Mouse (Mus musculus): ENCODE measurements around the gene Ppm1a. TPM values are rescaled to one million over a fixed set of nuclear protein-coding genes. Genes with fewer than 3 reads are reported as not detected.

Gene Ppm1a
- 100 to 1,000 TPM; 265 to 266 TPM for total RNA-seq (2021)
- long read RNA-seq, experiment 1, full-length matches to known transcripts, result 185 of 215 reads
- long read RNA-seq, experiment 1, partial matches to known transcripts, result 25 of 215 reads
- long read RNA-seq, experiment 1, other reads (novel, unspliced or antisense), result 5 of 215 reads
- long read RNA-seq, experiment 2, full-length matches to known transcripts, result 115 of 145 reads
- long read RNA-seq, experiment 2, partial matches to known transcripts, result 16 of 145 reads
- long read RNA-seq, experiment 2, other reads (novel, unspliced or antisense), result 14 of 145 reads

DNA sequence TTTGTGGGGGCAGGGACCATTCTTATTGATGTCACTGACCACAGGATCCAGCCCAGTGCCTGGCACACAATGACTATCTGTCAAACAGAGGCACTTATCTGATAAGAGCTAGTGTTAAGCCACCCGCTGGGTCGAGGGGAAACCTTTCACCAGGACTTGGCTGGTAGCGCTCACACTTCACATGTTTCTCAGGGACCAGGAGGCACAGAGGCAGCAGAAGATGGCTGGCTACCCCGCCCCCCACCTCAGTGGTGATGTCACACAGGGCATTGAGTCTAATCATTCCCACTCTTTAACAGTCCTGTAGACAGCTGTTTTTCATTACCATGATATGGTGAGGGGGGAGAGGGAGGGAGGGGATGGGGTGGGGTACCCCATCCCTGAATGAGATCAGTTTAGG, at the start of gene Ppm1a:
Ppm1a (plus strand) TSS at position 370 of the 400 bp plus-strand sequence.
- intact Hi-C loops (cut with DNase I), result no loop called here
- no peak for DNase-seq (ENCODE audit: low spot score in 2 of 2)

DNA sequence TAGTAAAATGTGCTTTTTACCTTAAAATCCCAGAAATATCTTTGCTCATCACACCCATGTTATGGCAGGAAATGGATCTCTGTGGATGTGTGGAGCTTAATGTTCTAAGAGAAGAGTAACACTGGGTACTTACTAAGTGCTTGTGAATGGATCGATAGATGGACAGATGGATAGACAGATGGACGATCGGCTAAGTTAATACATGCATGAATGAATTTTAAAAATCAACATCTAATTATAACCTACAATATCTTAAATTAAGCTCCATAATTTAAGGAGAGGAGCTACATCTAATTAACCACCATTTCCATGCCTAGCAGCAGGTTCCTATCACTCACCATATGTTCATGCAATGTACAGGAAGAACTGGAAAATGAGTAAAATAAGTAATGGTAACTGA, 47.3 kb upstream of the Ppm1a start:
- DNase-seq (ENCODE audit: low spot score in 2 of 2), result no peak
- intact Hi-C loops (cut with DNase I), result no loop called here

DNA sequence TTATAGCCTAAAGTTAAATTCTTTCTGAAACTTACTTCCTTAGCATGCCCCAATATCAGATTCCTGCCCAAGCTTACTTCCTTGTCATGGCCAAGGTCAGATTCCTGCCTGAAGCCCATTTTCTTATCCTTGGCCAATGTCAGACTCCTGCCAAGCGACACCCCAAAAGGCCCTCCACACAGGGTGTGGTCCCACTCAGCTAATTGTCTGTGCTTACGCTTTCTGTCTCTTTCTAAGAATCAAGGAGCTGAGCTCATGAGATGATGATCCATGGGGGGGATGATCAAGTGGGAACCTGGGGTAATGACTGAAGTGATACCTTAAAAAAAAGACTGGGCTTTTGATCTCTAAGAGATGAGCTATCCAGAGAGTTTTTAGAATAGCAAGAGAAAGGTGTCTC, 42.4 kb upstream of the Ppm1a start:
- DNase-seq (ENCODE audit: low spot score in 2 of 2), result no peak
- intact Hi-C loops (cut with DNase I), result no loop called here

DNA sequence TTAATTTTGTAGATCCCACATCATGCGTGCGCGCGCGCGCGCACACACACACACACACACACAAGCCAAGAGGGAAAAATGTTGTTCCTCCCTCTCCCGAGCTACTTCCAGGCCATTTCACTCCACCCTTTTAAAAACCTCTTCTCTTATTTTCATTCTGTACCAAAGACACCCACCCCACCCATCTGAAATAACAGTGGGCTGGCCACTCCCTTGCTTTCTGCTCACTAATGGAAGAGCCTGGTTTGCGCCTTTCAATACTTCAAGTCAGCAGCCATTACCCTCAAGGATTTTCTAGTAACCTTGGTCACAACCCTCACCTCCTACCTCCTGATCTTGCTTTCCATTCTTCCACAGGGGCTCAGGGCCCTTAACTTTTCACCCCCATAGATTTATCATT, 41.4 kb upstream of the Ppm1a start:
- DNase-seq (ENCODE audit: low spot score in 2 of 2), result no peak
- intact Hi-C loops (cut with DNase I), result no loop called here

DNA sequence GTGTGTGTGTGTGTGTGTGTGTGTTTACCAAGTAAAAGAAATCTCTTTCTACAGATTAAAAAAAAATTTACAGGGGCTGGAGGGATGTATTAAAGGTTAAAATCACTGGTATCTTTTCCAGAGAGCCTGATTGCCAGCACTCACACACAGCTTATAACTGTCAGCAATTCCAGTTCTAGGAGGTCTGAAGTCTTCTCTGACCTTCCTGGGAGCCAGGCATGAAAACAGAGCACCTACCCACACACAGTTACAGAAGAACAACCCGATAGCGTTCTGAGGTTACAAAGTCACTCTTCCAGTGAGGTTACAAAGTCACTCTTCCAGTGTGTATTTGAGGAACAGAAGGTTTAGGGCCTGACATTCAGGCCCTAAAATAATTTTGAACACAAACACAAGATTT, 38.2 kb upstream of the Ppm1a start:
- DNase-seq (ENCODE audit: low spot score in 2 of 2), result no peak
- intact Hi-C loops (cut with DNase I), result no loop called here

DNA sequence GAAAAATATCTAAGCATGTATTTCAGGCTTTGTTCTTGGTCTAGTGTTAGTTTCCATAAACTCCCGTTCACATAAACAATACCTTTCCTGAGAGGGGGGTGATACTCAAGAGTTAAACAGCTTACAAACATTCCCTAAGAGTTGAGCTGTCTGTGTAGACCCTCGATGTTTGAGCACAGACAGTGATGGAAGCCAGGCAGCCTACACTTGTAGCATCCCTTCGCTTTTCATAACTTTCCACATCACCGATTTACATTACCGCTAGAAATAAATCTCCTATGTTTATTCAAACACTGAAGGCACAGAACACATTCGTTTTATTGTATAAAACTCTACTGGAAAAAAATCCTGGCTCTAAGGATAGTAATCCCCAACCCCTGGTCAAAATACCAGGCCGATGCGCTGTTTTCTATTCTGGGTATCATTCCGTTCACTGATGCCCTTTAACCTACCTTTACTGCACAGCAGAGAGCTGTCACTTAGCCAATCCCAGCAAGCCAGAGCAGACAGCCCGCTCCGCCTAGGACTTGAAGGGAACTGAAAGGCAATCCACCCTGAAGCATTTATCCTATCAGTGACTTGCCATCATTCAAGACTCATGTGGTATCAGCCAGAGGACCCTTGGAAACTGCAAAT, 37.7 kb upstream of the Ppm1a start:
- DNase-seq (ENCODE audit: low spot score in 2 of 2), result no peak
- intact Hi-C loops (cut with DNase I), result no loop called here

DNA sequence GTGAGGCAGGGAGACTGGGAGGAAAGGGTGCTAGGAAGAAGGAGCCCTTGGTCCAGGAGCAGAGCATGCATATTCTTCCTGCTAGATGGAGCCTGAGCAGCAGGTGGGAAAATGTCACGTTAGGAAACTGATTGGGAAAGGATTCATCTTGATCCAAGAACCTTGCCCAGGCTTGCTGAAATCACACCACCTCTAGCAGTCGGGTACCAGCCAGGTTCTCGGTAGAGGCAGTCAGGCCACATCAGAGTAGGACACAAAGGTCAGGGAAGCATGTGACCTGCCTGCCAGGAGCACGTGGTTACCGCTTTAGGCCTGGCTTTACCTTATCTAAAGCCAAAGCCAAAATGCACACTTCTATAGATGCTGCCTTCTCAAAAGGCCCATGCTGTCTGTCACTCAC, 35.5 kb upstream of the Ppm1a start:
- DNase-seq (ENCODE audit: low spot score in 2 of 2), result no peak
- intact Hi-C loops (cut with DNase I), result no loop called here

DNA sequence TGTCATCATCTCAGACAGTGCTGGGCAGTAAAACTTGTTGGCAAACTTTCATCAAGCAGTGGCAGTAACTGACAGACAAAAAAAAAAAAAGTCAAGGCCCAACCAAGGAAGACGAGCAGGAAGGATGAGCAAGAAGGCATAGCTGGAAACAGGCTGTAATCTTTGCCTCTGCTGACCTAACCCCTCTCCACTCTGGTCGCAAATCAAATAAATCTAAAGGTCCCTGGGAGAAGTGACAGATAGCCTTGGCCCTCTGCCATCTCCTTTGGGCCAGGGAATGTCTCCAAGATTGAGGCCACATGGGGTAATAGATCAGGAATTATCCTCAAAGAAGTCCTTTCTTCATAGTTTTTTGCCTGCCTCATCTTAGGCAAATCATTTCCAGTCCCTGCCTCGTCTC, 33.3 kb upstream of the Ppm1a start:
- DNase-seq (ENCODE audit: low spot score in 2 of 2), result no peak
- intact Hi-C loops (cut with DNase I), result no loop called here

DNA sequence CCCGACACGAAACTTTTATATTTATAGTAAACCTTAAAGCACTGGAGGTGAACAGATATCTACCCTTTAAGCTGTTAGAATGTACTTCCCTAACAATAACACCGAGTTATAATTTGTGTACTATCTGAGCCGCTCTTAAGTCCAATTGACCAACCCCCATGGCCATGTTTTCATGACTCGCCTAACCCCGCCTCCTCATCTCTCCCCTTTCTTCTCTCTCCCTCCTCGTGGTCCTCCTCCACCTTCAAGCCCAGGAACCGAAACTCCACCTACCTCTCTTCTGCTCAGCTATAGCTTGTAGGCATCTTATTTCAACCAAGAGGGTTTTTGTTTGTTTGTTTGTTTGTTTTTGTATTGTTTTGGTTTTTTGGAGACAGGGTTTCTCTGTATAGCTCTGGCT, 30.2 kb upstream of the Ppm1a start:
- no peak for DNase-seq (ENCODE audit: low spot score in 2 of 2)
- intact Hi-C loops (cut with DNase I), result no loop called here

DNA sequence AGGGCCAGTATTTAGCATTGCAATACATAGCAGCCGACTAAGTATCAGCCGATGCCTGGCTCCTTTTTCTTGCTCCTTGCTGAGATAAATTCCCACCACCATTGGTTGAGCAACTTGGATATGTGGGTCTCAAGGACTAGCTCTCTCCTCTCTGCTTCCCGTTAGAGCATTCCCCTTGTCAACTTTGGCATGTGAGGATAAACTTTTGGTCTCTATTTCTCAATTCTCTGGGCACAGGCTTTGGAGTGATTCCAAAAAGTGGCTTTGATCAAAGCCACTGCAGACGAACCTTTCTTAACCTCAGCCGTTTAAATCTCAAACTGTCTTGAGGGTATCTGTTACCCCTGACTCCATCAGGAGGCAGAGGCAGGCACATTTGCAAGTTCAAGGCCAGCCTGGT, 29.6 kb upstream of the Ppm1a start:
- no peak for DNase-seq (ENCODE audit: low spot score in 2 of 2)
- intact Hi-C loops (cut with DNase I), result no loop called here

DNA sequence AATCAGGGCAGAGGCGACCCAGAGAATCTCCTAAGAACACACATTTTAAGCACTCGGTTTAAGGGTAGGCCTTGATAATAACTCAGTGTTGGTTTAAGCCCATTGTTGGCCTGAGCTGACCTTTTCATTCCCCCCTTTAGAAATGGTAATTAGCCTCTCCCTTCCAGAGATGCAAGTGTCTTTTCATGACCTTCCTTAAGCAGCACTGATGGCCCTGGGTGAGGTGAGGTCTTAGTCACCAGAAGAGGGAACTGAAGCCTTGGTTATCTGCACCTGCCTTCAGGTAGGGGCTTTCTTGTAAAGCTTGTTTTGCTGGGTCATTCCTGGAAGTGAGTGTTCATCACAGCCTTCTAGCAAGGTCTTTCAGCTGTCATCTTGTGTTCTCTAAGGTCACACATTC, 23.1 kb upstream of the Ppm1a start:
- no peak for DNase-seq (ENCODE audit: low spot score in 2 of 2)
- intact Hi-C loops (cut with DNase I), result no loop called here

DNA sequence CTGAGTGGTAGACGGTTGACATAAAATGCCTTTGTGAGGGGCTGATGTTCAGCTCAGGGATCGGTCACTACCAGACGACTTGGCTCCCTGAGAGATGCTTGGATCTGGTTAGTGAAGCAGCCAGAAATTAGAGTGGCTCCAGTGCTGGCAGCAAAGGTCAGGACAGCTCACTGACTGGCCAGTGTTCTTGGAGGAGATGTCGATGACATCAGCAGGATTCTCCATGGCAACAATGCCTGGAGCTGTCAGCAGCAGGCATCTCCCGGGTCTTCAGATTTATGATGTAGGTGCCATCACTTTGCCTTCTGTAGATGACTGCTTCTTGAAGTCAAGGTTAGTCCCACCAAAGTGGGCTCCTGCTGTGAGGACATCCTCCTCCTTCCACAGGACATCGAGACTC, 16.1 kb upstream of the Ppm1a start:
- intact Hi-C loops (cut with DNase I), result no loop called here
- DNase-seq (ENCODE audit: low spot score in 2 of 2), result no peak

DNA sequence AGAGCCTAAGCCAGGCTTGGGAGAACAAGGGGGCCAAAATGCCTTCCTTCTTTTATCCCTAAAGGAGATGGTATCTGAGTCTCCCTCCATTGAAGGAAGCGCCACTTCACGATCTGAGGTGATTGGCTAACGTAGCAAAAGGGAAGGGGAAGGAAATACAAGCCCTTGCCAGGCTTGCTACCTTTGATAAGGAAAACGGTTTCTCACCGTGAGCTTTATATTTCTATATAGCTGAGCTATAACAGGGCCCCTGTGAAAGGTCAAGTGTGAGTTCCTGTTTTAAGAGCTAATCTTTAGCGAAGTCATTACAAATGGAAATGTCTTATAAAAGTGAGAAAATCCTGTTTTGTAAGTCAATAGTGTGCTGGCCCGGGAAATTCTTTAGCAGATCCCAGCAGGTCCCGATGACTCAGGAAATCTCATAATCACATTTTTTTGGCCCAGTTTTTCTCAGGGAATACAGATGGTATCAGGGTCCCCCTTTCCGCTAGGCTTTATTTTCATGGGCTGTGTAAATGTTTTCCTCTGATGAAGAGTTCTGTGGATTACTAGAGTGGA, 12.4 kb upstream of the Ppm1a start:
- DNase-seq (ENCODE audit: low spot score in 2 of 2), result no peak
- intact Hi-C loops (cut with DNase I), result no loop called here

DNA sequence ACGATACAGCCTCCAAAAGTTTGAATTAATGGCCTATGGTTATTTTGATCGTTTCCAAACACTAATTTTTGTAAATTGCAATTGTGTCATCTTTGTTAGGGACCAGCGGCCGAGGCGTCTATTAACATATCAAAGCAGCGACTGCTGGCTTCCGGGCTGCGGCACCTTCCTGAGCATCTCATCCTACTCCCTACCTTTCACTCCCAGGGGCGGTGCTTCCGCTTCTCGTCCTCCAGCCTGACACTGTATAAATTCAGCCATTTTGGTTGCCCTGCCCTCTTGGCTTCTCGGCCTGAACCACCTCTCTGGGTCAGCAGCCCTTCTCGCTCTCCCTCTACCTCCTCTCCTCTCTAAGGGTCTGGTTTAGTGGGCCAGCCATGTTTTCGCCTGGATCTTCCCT, 11.8 kb upstream of the Ppm1a start:
- DNase-seq (ENCODE audit: low spot score in 2 of 2), result no peak
- intact Hi-C loops (cut with DNase I), result no loop called here

DNA sequence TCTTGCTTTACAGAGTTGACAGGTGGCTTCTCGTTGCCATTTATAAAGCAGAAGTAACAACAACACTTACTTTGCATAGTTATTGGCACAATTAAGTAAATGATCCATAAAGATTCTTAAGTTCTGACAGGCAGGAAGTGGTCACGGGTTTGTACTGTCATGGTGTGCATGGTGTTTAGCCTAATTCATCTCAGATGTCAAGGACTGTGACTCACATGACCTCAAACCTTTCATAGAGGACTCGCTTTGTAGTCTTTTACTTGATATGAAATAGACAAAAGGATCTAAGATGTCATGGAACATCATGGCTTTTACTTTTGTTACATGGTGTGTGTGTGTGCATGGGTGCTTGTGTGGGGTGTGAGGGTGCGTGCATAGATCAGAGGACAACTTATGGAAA, 8.9 kb upstream of the Ppm1a start:
- DNase-seq (ENCODE audit: low spot score in 2 of 2), result no peak
- intact Hi-C loops (cut with DNase I), result no loop called here

DNA sequence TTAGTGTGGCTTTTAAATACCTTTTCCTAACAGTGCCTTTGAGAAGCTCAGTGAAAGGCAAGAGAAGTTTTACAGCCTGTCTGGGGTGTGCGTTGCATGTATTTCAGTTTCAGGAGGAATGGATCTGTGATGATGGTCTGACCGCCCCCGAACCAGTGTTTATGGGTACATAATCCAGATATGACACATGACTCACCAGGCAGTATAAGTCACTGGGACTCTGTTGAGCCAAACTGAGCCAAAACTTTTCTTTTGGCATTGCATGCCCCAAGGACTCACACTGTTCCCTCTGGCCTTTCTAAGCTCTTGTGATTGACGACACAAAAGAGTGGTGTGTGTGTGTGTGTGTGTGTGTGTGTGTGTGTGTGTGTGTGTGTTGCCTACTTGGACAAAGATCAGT, 8.4 kb upstream of the Ppm1a start:
- DNase-seq (ENCODE audit: low spot score in 2 of 2), result no peak
- intact Hi-C loops (cut with DNase I), result no loop called here

DNA sequence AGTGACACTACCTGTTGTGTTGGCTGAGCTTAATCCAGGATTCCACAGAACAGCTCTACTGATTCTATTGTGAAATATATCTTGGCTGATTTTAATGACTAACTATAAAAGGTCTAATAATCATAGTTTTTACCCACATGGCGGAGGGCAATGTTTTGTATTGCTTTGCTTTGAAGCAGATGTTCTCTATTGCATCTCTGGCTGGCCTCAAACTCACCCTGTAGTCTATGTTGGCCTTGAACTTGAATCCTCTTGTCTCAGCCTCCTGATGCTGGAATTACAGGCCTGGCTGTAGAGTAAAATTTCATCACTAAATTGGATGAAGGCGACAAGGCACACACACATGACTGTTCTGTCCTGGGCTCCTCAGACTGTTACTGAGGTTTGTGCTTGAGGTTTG, 7.8 kb upstream of the Ppm1a start:
- DNase-seq (ENCODE audit: low spot score in 2 of 2), result no peak
- intact Hi-C loops (cut with DNase I), result no loop called here

DNA sequence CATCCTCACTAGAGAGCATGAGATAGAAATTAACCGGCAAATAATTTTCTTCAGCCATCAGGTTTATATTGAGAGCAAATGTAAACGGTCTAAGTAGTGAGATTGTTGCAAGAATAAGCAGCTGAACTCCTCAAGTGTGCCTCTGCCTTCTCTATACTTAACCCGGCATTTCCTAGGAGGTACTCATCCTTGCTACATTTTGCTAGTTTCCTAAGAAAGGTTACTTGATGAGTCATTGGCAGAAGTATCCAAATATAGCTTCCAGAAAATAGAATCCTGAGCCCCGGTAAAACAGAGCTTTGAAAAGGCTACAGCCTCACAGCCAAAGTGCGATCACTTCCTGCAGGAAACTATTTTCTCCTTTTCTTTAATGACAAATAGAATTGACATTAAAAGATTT, 7.2 kb upstream of the Ppm1a start:
- intact Hi-C loops (cut with DNase I), result no loop called here
- no peak for DNase-seq (ENCODE audit: low spot score in 2 of 2)

DNA sequence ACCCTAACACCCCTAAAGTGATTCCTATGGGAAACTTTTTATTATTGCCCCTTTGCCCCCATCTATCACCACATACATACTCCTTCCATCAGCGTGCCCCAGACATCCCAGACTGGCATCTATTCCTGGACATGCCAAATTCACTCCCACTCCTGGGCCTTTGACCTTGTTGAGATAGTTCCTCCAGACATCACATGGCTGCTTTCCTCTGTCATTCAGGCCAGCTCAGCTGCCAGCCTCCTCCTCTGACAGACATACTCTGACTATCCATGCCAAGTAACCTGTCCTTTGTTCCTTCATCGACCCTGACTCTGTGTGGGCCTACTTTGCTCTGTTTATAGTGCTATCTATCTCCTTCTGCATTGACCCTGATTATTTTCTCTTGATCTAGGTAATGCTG, 6.6 kb upstream of the Ppm1a start:
- intact Hi-C loops (cut with DNase I), result no loop called here
- DNase-seq (ENCODE audit: low spot score in 2 of 2), result no peak

DNA sequence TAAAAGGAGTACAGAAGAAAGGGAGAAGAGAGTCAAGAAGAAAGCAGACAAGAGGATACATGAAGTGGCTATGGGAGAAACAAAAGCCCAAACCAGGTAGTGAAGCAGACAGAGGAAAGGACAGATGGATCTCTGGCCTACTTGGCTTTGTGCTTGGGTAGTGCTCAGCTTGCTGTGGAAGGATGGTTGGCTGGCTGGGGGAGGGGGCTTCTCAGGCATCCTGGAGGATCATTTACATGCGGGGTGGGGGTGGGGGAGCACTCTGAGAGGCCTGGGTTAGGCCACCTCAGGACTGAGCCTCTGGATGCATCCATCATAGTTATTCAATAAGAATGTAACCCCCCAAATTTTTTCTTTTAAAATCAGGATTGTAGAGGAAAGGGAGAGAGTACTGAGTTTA, 341 bp downstream of the Ppm1a start:
- DNase-seq (ENCODE audit: low spot score in 2 of 2), result no peak
- intact Hi-C loops (cut with DNase I), result no loop called here

DNA sequence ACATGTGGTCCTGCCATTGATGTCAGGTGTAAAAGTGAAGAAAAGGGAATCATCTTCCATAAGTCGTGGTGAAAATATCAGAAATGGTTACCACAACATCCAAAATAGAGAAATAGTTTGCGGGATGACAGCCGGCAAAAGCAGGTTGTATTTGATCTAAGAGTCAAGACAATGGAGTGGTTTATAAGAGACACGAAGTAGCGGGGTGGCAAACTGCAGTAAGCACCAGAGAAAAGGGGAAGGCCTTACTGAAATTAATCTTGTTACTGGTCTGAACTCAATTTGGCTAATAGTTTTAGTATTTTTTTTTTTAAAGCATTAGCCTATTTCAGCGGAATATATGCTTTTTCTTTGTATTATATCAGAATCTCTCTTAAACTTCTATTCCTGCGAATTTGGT, 2.7 kb downstream of the Ppm1a start:
- intact Hi-C loops (cut with DNase I), result no loop called here

More for the DNA sequence above, 2.7 kb downstream of the Ppm1a start:
- DNase-seq (ENCODE audit: low spot score in 2 of 2), result no peak

All from left cerebral cortex, postnatal 14 days (tissue).